Mouse (Mus musculus): Measurements from ENCODE around the gene Smg6.

The Smg6 gene

DNA sequence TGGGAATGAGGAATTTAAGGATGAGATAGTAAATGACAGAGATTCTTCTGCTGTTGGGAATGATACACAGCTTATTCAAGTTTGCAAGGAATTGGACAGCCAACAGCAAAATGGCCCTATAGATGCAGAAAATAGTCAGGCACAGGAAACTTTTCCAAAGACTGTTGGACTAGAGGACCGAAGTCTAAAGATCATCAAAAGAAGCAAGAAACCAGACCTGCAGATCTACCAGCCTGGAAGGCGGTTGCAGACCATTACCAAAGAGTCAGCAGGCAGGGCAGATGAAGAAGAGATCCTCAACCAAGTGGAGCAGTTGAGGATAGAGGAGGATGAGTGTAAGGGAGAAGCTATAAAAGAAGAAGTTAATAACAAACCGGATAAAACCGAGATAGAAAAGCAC, 3.5 kb downstream of the Smg6 start:
- no peak for DNase-seq (ENCODE audit: low spot score in 2 of 2)

DNA sequence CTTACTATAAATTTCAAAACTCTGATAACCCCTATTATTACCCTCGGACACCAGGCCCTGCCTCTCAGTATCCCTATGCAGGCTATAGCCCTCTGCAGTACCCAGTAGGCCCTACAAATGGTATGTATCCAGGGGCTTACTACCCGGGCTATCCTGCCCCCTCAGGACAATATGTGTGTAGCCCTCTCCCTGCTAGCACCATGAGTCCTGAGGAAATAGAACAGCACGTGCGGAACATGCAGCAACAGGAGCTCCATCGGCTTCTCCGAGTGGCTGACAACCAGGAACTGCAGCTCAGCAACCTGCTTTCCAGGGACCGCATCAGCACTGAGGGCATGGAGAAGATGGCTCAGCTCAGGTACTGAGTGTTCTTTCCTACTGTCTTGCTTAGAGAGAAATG, 4.8 kb downstream of the Smg6 start:
- no peak for DNase-seq (ENCODE audit: low spot score in 2 of 2)

GRCm38 (mm10) chr11:74946348-74946747, 20.7 kb downstream of the Smg6 start:
- DNase-seq (ENCODE audit: low spot score in 2 of 2), result no peak

GRCm38 (mm10) chr11:74954901-74955300, 29.3 kb downstream of the Smg6 start:
- no peak for DNase-seq (ENCODE audit: low spot score in 2 of 2)

DNA sequence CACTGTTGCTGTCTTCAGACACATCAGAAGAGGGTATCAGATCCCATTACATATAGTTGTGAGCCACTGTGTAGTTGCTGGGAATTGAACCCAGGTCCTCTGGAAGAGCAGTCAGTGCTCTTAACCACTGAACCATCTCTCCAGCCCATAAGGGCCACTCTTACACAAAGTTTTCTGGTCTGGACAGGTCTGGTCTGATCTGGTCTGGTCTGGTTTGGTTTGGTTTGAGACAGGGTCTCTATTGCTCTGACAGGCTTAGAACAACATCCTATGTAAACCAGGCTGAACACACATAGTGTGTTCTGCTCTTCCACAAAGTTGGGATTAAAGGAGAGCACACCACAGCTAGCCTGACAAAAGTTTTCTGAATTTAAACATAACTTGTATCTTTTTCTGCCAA, 30.4 kb downstream of the Smg6 start:
- no peak for DNase-seq (ENCODE audit: low spot score in 2 of 2)

GRCm38 (mm10) chr11:74957600-74957999, 32.0 kb downstream of the Smg6 start:
- DNase-seq (ENCODE audit: low spot score in 2 of 2), result no peak

- DNase-seq (ENCODE audit: low spot score in 2 of 2), result no peak
These were observed 33.9 kb downstream of the Smg6 start for GRCm38 (mm10) chr11:74959501-74959900.

DNA sequence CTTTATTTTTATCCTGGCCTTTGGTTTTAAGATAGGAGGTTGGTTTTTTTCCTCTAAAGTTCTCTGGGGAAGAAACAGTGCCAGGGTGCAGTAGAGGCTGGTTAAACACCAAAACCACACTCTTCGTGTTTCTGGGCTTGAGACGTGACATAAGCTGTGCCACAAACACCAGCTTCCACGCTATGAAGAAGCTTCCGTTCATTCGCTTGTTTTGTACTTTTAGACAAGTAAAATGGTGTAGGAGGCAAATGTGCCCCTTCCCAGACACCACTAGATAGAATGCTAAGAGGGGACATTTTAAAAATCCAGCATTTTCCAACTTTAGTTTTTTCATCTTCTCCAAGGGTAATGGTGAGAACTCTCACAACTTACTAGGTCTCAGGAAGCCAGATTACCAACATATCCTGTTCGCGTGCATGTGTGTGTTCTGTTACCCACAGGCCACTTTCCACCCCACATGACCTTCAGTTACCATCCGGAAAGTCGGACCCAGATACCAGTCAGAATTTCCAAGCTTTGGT, 34.5 kb downstream of the Smg6 start:
- no peak for DNase-seq (ENCODE audit: low spot score in 2 of 2)

DNA sequence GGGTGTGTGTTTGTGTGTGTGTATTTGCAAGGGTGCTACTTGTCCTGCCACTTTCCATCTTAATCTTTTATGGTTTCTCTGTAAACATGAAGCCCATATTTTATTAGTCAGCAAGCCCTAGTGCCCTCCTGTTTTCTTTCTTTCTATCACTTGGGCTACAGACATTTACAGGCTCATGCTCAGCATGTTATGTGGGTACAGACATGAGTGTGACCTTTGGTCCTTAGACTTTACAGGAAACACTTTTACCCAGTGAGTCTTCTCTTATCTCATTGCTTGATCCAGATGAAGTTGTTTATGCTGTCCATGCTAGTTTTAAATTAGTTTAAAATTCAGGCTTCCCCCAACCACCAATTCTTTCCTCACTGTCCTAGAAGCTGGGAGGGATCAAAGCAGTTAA, 36.3 kb downstream of the Smg6 start:
- no peak for DNase-seq (ENCODE audit: low spot score in 2 of 2)

DNA sequence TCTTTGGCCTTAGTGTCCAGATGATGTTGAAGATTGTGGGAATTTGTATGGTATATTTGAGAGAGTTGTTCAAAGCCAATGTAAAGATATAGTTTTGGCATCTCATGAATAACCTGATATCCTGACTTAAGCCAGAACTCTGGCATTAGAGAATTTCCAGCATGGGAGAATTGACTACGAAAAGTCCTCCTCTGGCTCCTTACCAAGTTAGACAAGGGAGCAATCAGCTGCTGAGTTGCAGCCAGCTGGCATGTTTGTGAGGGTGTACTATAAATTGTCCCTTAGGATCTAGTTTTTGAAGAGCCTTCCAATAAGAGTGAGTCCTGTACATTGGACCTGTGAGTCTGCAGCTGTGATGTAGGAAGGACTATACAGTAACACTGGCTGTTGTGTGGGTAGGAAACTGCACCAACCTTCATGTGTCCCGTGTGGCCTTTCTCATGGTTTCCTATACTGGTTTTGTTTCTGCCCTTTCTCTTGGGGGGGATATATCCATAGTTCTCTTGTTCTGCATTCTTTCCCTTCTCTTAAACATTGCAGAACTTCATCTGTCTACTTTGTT, 37.3 kb downstream of the Smg6 start:
- no peak for DNase-seq (ENCODE audit: low spot score in 2 of 2)

DNA sequence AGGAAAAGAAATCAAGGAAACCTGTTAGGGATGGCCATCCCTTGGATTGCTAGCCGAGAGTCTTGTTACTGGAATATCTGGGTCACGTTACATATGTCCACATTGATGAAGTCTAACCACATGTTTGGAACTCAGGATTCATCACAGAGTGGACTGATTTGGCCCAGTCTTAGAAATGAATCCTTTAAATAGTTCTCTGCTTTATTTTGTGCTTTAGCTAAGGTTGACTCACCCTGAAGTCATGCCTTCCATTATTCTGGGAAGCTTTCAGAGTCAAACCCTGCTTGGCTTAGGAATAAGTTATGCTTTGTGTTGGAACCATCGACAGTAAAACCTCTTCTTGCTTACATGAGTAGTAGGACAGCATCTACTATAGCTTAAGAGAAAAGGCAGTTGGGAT, 39.9 kb downstream of the Smg6 start:
- DNase-seq (ENCODE audit: low spot score in 2 of 2), result no peak

- DNase-seq (ENCODE audit: low spot score in 2 of 2), result no peak
These were observed 47.9 kb downstream of the Smg6 start for GRCm38 (mm10) chr11:74973290-74974157.

GRCm38 (mm10) chr11:74974615-74975014, 49.0 kb downstream of the Smg6 start:
- DNase-seq (ENCODE audit: low spot score in 2 of 2), result no peak

- no peak for DNase-seq (ENCODE audit: low spot score in 2 of 2)
These were observed 51.4 kb downstream of the Smg6 start for GRCm38 (mm10) chr11:74976835-74977687.

GRCm38 (mm10) chr11:74981464-74981863, 55.8 kb downstream of the Smg6 start:
- peak; percentile 54 to 69 for DNase-seq (ENCODE audit: low spot score in 2 of 2)

DNA sequence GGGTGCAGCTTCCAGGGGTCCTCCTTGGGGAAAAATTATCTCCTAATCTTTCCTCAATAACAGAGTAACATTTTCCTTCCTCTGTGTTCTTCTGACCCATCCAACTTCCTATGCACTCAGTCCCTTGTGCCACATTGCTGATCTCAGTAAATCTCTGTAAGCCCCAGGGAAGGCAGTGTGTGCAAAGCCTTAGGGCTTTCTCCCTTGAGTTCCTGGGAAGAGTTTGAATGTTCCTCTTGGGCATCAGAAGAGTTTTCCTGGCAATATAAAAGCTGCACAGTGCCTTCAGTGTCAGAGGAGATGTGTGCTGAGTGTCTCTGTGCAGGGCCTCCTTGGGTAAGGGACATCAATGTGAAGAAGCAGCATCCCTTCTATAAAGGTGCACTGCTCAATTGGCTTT, 56.6 kb downstream of the Smg6 start:
- DNase-seq (ENCODE audit: low spot score in 2 of 2), result no peak

GRCm38 (mm10) chr11:74988162-74988561, 62.5 kb downstream of the Smg6 start:
- no peak for DNase-seq (ENCODE audit: low spot score in 2 of 2)

DNA sequence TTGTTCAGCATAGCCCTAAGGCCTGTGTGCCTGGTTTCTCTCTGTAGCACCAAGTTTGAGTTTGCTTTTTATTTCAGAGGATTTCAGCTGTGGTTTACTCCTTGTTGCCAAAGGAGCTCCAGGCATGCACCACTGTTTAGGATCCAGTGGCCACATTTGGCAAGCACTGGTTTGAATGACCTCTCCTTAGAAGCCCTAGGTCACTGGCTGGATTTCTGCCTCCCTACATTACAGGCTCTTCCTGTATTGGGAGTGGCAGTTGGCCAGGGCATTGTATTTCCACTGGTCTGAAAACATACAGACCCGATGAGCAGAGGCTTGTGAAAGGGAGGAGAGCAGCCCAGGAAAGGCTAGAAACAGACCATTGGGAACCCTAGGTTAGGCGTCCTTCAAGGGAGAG, 63.4 kb downstream of the Smg6 start:
- DNase-seq (ENCODE audit: low spot score in 2 of 2), result no peak

DNA sequence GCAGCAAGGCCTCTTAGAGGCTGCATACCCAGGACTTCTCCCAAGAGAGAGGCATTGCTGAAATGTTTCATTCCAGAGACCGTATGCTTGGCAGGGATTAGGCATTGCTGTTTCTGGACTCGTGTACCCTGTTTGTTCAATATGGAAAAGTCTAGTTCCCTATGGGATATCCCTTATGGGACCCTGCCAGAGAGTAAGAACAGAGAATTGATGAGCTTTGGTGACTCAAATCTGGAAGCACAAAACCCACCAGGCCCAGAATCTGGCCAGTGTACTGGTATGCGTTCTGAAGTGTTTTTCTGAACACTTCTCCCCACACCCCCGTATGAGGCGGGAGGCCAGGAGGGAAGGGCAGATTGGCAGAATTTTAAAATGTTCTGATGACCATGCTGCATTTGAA, 64.9 kb downstream of the Smg6 start:
- DNase-seq (ENCODE audit: low spot score in 2 of 2), result no peak

GRCm38 (mm10) chr11:74991290-74991689, 65.7 kb downstream of the Smg6 start:
- no peak for DNase-seq (ENCODE audit: low spot score in 2 of 2)

GRCm38 (mm10) chr11:74992427-74992987, 66.9 kb downstream of the Smg6 start:
- no peak for DNase-seq (ENCODE audit: low spot score in 2 of 2)

- DNase-seq (ENCODE audit: low spot score in 2 of 2), result no peak
These were observed 68.5 kb downstream of the Smg6 start for GRCm38 (mm10) chr11:74994141-74994540.

Data from spleen, postnatal 14 days (tissue).